Mouse (Mus musculus) liver, embryonic 12.5 days (tissue): ENCODE data around the gene Klhl22. TPM values are rescaled to one million over a fixed set of nuclear protein-coding genes. Genes with fewer than 3 reads are reported as not detected.
"Not testable (repeated sequence)": the region's sequence is repeated elsewhere in the genome, so short reads cannot be mapped to it uniquely, and the experiment has no call there.

Experiments
- ATAC-seq: fragments of 200-750 bp; cut with Nextera tagmentation; 2 replicates; pipeline ENCODE4 v1.8.0; 2017; ENCODE audit warnings: moderate number of reproducible peaks, mild to moderate bottlenecking, moderate library complexity
- H3K27ac ChIP-seq: fragments of 300-500 bp; sonication (generic); 2 replicates; pipeline ENCODE4 v1.5.1; 2016; ENCODE audit warnings: mild to moderate bottlenecking
- H3K27me3 ChIP-seq: fragments of 300-500 bp; sonication (generic); replicated peaks from 2 replicates; pipeline ENCODE4 v1.6.1; 2016; ENCODE audit warnings: mild to moderate bottlenecking, moderate library complexity
- H3K36me3 ChIP-seq: fragments of 300-500 bp; sonication (generic); 2 replicates; pipeline ENCODE4 v1.6.1; 2016; ENCODE audit warnings: mild to moderate bottlenecking, moderate library complexity
- H3K4me1 ChIP-seq: fragments of 300-500 bp; sonication (generic); 2 replicates; pipeline ENCODE4 v1.6.1; 2016
- H3K4me2 ChIP-seq: fragments of 300-500 bp; sonication (generic); 2 replicates; pipeline ENCODE4 v1.6.1; 2016; ENCODE audit warnings: mild to moderate bottlenecking, moderate library complexity
- H3K4me3 ChIP-seq: fragments of 300-500 bp; sonication (generic); 2 replicates; pipeline ENCODE4 v1.5.1; 2016; ENCODE audit warnings: mild to moderate bottlenecking, moderate library complexity
- H3K9ac ChIP-seq: fragments of 300-500 bp; sonication (generic); 2 replicates; pipeline ENCODE4 v1.6.1; 2016; ENCODE audit warnings: mild to moderate bottlenecking, moderate library complexity
- H3K9me3 ChIP-seq: fragments of 300-500 bp; sonication (generic); replicated peaks from 2 replicates; pipeline ENCODE4 v1.6.1; 2016; ENCODE audit warnings: mild to moderate bottlenecking, moderate library complexity
- WGBS: fragments of 180-500 bp; shearing (Covaris S2); methylation state at CpG from one replicate; pipeline ENCODE4 v1.1.7; 2016; ENCODE audit not compliant: insufficient replicate concordance; 5-methylcytosine and 5-hydroxymethylcytosine counted together
- polyA plus RNA-seq: library from polyadenylated mRNA; unstranded; fragments of >200 nt; fragmentation: Nextera tagmentation; extraction: Ambion mirVana; gene quantifications from 2 replicates; pipeline ENCODE4 v1.2.1, GENCODE M21; 2016

Gene Klhl22
- polyA plus RNA-seq, 1 experiment from 2014 or later, result 23.5 TPM

GRCm38 (mm10) chr16:17732841-17733340 lies 26.5 kb upstream of the Klhl22 start, which contains the start of gene Med15:
Gene Med15, minus strand, starts transcription at chr16:17732891.
- Histone ChIP-seq H3K27ac (no peak within 1 kb of the TSS), H3K36me3 (no peaks in the 10 kb centered on the region), H3K9me3 (no peaks in the 10 kb centered on the region), H3K9ac (no peak within 1 kb of the TSS), H3K4me1 (no peaks in the 10 kb centered on the region), H3K4me3 (no peak within 1 kb of the TSS), H3K4me2 (no peak within 1 kb of the TSS), H3K27me3 (peaks cover 59% of the 10 kb centered on the region)
- WGBS, result 25% methylated on average over 3 of the region's 3 CpGs
- ATAC-seq, result no peak

DNA sequence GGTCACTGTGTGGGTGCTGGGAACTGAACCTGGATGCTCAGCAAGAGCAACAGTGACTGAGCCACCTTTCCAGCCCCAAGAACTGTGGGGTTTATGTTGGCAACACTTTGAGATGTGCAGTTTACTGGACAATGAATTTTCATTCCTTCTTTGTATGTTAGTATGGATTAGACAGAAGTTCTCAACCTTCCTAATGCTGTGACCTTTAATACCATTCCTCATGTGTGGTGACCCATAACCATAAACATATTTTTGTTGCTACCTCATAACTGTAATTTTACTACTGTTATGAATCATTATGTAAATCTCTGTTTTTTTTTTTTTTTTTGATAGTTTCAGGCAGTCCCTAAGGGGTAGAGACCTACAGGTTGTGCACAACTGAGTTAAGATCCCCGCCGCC lies 25.8 kb upstream of the Klhl22 start:
- Histone ChIP-seq H3K9ac (no peak overlapping the region), H3K4me3 (no peak overlapping the region), H3K36me3 (no peaks in the 10 kb centered on the region), H3K4me2 (peak overlapping the region; percentile 37), H3K4me1 (no peaks in the 10 kb centered on the region), H3K9me3 (no peaks in the 10 kb centered on the region), H3K27ac (no peak overlapping the region), H3K27me3 (peaks cover 60% of the 10 kb centered on the region)
- WGBS, result 53% methylated on average over 2 of the region's 2 CpGs
- no peak for ATAC-seq

GRCm38 (mm10) chr16:17734872-17735271 lies 24.5 kb upstream of the Klhl22 start:
- not testable (repeated sequence) for H3K4me1 ChIP-seq, ATAC-seq, H3K4me3 ChIP-seq, H3K4me2 ChIP-seq, H3K9me3 ChIP-seq, H3K36me3 ChIP-seq, H3K27ac ChIP-seq, H3K9ac ChIP-seq
- 52% methylated on average over 6 of the region's 6 CpGs for WGBS
- peaks cover 60% of the 10 kb centered on the region for H3K27me3 ChIP-seq

GRCm38 (mm10) chr16:17736156-17736555 lies 23.3 kb upstream of the Klhl22 start:
- H3K9me3 ChIP-seq, result no peaks in the 10 kb centered on the region
- H3K27ac ChIP-seq, result no peak overlapping the region
- no peak overlapping the region for H3K4me3 ChIP-seq
- no peaks in the 10 kb centered on the region; the same call in 1 of the 2 replicates for H3K4me1 ChIP-seq
- no peaks in the 10 kb centered on the region for H3K36me3 ChIP-seq
- H3K4me2 ChIP-seq, result no peak overlapping the region
- 33% methylated on average over 4 of the region's 4 CpGs for WGBS
- H3K9ac ChIP-seq, result no peak overlapping the region
- H3K27me3 ChIP-seq, result peaks cover 64% of the 10 kb centered on the region
- ATAC-seq, result no peak

DNA sequence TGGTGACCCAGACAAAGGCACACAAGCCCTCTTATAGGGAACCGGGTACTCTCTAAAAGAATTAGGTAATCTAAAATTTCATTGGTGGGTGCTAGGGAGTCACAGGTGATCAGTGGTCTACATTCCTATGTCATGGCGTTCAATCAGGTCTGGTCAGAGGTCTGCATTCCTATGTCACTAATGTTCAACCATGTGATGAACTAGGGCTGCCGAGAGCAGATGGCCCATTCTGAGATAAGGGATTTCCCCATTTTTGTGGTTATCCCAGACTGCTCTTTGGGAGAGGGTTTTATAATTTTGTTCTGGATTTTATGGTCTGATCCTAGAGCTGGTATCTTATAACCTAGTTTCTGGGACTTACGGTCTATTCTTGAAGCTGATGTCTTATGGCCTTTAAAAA lies 19.3 kb upstream of the Klhl22 start:
- no peaks in the 10 kb centered on the region for H3K36me3 ChIP-seq
- H3K9ac ChIP-seq, result no peak overlapping the region
- 59% methylated on average over 4 of the region's 4 CpGs for WGBS
- no peak overlapping the region for H3K27ac ChIP-seq
- no peaks in the 10 kb centered on the region for H3K9me3 ChIP-seq
- H3K4me1 ChIP-seq, result peaks cover 4% of the 10 kb centered on the region
- peaks cover 30% of the 10 kb centered on the region for H3K27me3 ChIP-seq
- ATAC-seq, result no peak
- no peak overlapping the region for H3K4me3 ChIP-seq
- no peak overlapping the region for H3K4me2 ChIP-seq

- Histone ChIP-seq H3K27me3 (peaks cover 7% of the 10 kb centered on the region), H3K4me2 (no peak overlapping the region), H3K27ac (no peak overlapping the region), H3K9ac (no peak overlapping the region), H3K4me1 (peaks cover 4% of the 10 kb centered on the region), H3K36me3 (no peaks in the 10 kb centered on the region), H3K4me3 (no peak overlapping the region), H3K9me3 (no peaks in the 10 kb centered on the region)
- ATAC-seq, result no peak
- 76% methylated on average over 1 of the region's 1 CpGs for WGBS
Observed at GRCm38 (mm10) chr16:17742810-17743209, 16.6 kb upstream of the Klhl22 start.

- peaks cover 6% of the 10 kb centered on the region; the same call in 1 of the 2 replicates for H3K27me3 ChIP-seq
- no peak overlapping the region for H3K4me2 ChIP-seq
- no peak for ATAC-seq
- no peaks in the 10 kb centered on the region for H3K36me3 ChIP-seq
- H3K9ac ChIP-seq, result no peak overlapping the region
- H3K4me3 ChIP-seq, result no peak overlapping the region
- peaks cover 4% of the 10 kb centered on the region for H3K4me1 ChIP-seq
- H3K27ac ChIP-seq, result no peak overlapping the region
- no peaks in the 10 kb centered on the region for H3K9me3 ChIP-seq
- WGBS, result 41% methylated on average over 4 of the region's 4 CpGs
Observed at GRCm38 (mm10) chr16:17743279-17743678, 16.1 kb upstream of the Klhl22 start.

DNA sequence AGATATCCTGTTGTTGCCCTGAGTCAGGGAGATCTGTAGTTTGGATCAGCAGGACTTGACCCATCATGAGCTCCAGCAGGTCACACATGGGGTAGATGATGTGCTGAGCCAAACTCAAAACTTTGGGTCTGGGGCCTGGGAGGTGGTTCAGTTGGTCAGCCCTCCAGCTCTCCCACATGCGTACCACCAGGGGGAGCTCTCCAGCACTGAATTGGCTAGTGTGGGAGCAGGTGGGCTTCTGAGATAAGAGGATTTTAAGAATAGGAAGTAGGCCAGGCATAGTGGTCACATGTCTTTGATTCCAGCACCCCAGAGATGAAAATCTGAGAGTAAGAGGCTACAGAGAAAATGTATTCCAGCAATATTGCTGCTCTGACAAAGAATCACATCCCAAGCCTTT lies 14.9 kb upstream of the Klhl22 start:
- Histone ChIP-seq H3K4me2 (no peak overlapping the region), H3K9ac (no peak overlapping the region), H3K4me3 (no peak overlapping the region), H3K4me1 (peaks cover 4% of the 10 kb centered on the region), H3K36me3 (no peaks in the 10 kb centered on the region), H3K27me3 (peaks cover 6% of the 10 kb centered on the region; the same call in 1 of the 2 replicates), H3K9me3 (no peaks in the 10 kb centered on the region), H3K27ac (no peak overlapping the region)
- 11% methylated on average over 1 of the region's 1 CpGs for WGBS
- ATAC-seq, result no peak

GRCm38 (mm10) chr16:17745067-17745466 lies 14.4 kb upstream of the Klhl22 start:
- no peak overlapping the region for H3K9ac ChIP-seq
- no peak overlapping the region for H3K27ac ChIP-seq
- WGBS, result 62% methylated on average over 2 of the region's 2 CpGs
- no peaks in the 10 kb centered on the region for H3K9me3 ChIP-seq
- peaks cover 7% of the 10 kb centered on the region; the same call in 1 of the 2 replicates for H3K27me3 ChIP-seq
- no peak for ATAC-seq
- H3K4me2 ChIP-seq, result no peak overlapping the region
- H3K4me3 ChIP-seq, result no peak overlapping the region
- no peaks in the 10 kb centered on the region for H3K36me3 ChIP-seq
- H3K4me1 ChIP-seq, result peaks cover 4% of the 10 kb centered on the region; the same call in 1 of the 2 replicates

DNA sequence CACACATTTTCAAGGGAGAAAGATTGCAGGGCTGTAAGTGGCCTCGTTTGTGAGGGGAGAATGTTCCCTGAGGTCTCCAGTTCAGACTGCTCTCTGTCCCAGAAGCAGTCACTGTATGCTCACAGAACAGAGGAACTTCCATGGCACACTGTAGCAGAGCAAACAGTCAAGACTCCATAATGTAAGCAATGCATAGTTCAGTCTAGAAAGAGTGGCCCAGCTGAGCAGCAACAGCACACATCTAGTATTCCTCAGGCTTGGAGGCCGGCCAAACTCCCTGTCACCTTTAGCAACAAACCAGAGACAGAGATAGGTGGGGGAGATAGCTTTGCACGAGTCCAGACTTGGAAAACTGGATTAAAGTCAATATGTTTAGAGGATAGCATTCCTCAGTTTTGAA lies 6.4 kb upstream of the Klhl22 start:
- 21% methylated on average over 3 of the region's 3 CpGs for WGBS

GRCm38 (mm10) chr16:17753686-17754085 lies 5.7 kb upstream of the Klhl22 start:
- no peak overlapping the region for H3K4me2 ChIP-seq
- H3K27me3 ChIP-seq, result peaks cover 26% of the 10 kb centered on the region
- H3K9me3 ChIP-seq, result no peaks in the 10 kb centered on the region
- whole genome bisulfite sequencing, result 39% methylated on average over 1 of the region's 1 CpGs
- no peak overlapping the region for H3K9ac ChIP-seq
- H3K4me1 ChIP-seq, result peaks cover 6% of the 10 kb centered on the region; the same call in 1 of the 2 replicates
- no peak overlapping the region for H3K27ac ChIP-seq
- H3K36me3 ChIP-seq, result no peaks in the 10 kb centered on the region
- no peak overlapping the region for H3K4me3 ChIP-seq
- ATAC-seq, result no peak

More for the DNA sequence above, 6.4 kb upstream of the Klhl22 start:
- no peak overlapping the region for H3K27ac ChIP-seq
- no peaks in the 10 kb centered on the region for H3K36me3 ChIP-seq
- peaks cover 26% of the 10 kb centered on the region for H3K27me3 ChIP-seq
- no peak overlapping the region for H3K9ac ChIP-seq
- H3K4me1 ChIP-seq, result 0 out of 2 replicates have a peak, but pooled peaks cover 4% of the 10 kb centered on the region
- H3K9me3 ChIP-seq, result no peaks in the 10 kb centered on the region
- ATAC-seq, result no peak
- H3K4me2 ChIP-seq, result no peak overlapping the region
- no peak overlapping the region for H3K4me3 ChIP-seq

DNA sequence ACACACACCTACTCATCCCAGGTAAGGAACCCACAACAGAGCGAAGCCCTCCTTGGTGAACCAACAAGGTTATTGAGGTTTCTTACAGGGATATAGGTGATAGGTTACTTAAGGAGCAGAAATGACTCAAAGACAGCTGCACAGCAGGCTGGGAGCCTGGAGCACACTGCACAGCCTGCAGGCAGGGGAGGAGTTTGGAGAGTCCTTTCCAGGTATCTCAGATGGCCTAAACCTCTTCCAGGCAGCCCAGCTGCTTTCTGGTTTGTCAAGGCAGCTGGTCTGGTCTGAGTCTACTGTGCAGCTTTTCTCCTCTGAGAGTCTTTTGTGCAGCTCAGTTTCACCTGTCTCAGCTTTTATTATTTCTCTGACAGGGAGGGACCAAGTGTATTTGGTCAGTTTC lies 1.7 kb upstream of the Klhl22 start:
- H3K9me3 ChIP-seq, result no peaks in the 10 kb centered on the region
- H3K4me2 ChIP-seq, result no peak overlapping the region
- H3K27me3 ChIP-seq, result peaks cover 14% of the 10 kb centered on the region; the same call in 1 of the 2 replicates
- 91% methylated on average over 1 of the region's 1 CpGs for WGBS
- no peak overlapping the region for H3K9ac ChIP-seq
- H3K4me3 ChIP-seq, result no peak overlapping the region
- no peaks in the 10 kb centered on the region for H3K36me3 ChIP-seq
- peaks cover 42% of the 10 kb centered on the region for H3K4me1 ChIP-seq
- H3K27ac ChIP-seq, result no peak overlapping the region
- ATAC-seq, result no peak

DNA sequence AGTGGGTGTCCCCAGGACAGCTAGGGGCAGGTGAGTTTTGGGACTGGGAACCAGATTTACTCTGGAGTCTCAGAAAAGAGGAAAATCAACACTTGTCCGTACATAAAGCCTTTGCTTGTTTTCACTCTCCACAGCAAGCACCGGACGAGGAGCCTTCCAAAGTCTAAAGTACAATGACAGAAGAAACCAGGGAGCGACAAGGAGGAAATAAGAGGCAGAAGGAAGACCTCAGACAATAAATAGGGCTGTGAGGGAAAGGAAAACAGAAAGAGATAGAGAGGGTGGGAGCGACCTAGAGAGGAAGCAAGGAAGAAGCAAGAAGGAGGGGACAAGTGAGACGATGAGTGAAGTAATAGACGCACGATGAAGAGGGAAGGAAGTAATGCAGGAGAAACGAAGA lies 516 bp upstream of the Klhl22 start:
- ATAC-seq, result no peak
- H3K4me3 ChIP-seq, result peak overlapping the region; percentile 67
- WGBS, result 33% methylated on average over 9 of the region's 9 CpGs
- H3K4me2 ChIP-seq, result peak overlapping the region; percentile 96
- no peaks in the 10 kb centered on the region for H3K9me3 ChIP-seq
- no peak overlapping the region; the same call in 1 of the 2 replicates for H3K27ac ChIP-seq
- peaks cover 10% of the 10 kb centered on the region; the same call in 1 of the 2 replicates for H3K27me3 ChIP-seq
- H3K9ac ChIP-seq, result 0 out of 2 replicates have a peak overlapping the region, but pooled peaks have one; percentile 83
- H3K36me3 ChIP-seq, result peaks cover 4% of the 10 kb centered on the region; the same call in 1 of the 2 replicates
- peaks cover 48% of the 10 kb centered on the region for H3K4me1 ChIP-seq
